Mouse (Mus musculus) activated CD4-positive, CD25-positive, alpha-beta regulatory T cell (primary cell): ENCODE results near the gene Nt5m. TPM values are rescaled to one million over a fixed set of nuclear protein-coding genes. Genes with fewer than 3 reads are reported as not detected.

Experiments
- polyA plus RNA-seq, 2 experiments: library from polyadenylated mRNA; unstranded; fragments of 100-300 nt; shearing (Covaris generic); gene quantifications; one replicate each; pipeline ENCODE4 v1.2.1; 2017

Nt5m gene
- polyA plus RNA-seq, result 10 to 100 TPM; 17.9 to 18.9 TPM

DNA sequence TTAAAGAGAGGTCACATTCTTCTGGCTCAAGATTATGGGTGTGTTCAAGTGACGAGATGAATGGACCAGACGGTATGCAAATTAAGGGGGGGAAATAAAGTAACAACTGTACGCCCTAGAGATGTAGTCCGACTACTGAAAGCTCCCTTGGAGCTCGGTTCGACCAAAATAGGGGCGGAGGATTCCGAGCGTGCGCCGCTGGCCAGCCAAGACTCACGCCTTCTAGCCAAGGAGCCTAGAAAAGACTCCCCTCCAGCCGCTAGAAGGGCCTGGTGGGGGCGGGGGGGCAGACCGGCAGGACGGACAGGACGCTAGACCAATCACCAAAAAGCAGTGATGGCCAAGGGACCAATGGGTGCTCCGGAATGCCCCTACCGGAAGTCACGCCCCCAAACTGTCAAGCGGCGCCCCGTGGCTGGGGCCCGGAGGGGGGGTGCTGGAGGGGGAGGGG is at the start of gene Nt5m:
Nt5m (plus strand) TSS at position 440 of the 451 bp plus-strand sequence.

DNA sequence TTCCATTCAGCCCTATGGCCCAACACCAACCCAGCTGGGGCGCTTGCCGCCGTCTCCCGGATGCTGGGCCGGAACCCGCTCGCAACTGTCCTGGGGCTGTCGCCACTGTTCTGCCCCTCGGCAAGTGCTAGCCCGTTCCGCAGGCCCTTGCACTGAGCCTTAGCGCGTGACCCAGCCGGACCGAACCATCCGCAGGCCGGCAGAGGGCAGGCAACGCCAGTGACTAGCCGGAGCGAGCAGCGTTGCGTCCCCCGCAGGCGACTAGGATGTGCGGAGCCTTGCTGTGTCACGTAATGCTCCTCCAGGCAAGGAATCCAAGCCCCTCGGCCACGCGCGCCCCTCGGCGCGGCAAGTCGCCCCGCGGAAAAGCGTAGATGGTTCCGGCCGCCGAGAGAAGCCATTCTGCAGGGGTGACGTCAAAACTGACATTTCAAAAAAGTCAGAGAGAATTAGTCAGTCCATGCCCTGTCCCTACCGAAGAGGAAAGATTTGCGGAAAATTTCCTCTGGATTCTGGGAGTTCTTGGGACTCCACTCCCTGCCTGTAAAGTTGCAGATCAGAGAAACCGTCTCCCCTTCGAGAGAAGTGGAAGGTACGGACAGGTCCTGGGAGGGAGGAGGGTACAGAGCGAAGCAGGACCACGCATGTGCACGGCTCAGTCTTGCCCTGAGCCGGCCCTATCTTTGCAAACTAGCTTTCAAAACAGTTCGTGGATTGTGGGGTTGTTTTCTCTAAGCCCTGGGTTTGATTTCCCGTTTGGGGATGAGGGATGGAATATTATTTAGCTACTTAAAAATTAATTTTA is 29.4 kb upstream of the Nt5m start, which contains the start of gene Flcn:
Flcn (minus strand) TSS at position 347 of the 805 bp plus-strand sequence.

DNA sequence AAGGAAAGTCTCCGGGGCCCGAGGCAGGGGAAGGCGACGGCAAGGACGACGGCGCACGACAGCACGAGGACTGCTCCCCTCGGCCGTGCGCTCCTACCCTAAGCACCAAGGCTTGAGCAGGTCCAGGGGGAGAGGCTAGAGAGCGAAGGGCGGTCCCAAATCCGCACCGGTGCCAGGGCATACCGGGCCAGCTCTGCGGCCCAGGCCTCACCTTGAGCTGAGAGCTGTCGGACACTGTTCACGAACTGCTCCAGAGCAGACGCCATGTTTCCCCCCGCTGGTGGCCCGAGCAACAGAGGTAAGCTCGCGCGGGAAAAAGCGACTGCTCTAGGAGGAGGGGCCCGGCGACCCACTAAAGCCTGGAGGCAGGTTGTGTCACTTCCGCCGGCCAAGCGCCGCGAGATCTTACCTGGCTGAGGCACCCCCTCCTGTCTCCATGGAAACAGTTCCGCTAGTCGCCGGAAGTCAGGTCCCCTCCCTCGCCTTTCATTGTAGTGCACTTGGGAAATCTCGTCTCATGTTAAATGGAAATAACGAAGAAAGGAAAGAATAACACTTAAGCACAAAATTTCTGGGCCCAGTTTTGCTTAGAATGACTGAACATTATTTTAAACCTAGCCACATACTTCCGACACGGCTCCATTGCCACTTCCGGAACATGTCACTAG is 346 bp downstream of the Nt5m start, which contains the start of gene Cops3:
Cops3 (minus strand) TSS at position 380 of the 668 bp plus-strand sequence.

Other genes starting within 250 kb of the Nt5m start
- gene Olfr223, start 246.2 kb upstream of the Nt5m start, polyA plus RNA-seq, result not detected
- 10 to 100 TPM; 30.0 to 58.6 TPM for gene Mprip, start 178.1 kb upstream of the Nt5m start, polyA plus RNA-seq
- gene Pld6, start 51.8 kb upstream of the Nt5m start, polyA plus RNA-seq, result not detected
- gene Flcn, start 29.4 kb upstream of the Nt5m start, polyA plus RNA-seq, result 10 to 100 TPM; 38.9 to 51.5 TPM
- gene Cops3, start 391 bp downstream of the Nt5m start, polyA plus RNA-seq, result 100 to 1,000 TPM in 1 of 2 experiments, 10 to 100 TPM in 1; 76.1 to 113 TPM
- 10 to 100 TPM; 17.0 to 17.4 TPM for gene Med9, start 108.8 kb downstream of the Nt5m start, polyA plus RNA-seq
- under 1 TPM; 0.21 to 0.36 TPM for gene Rasd1, start 125.5 kb downstream of the Nt5m start, polyA plus RNA-seq
- 1 to 10 TPM in 1 of 2 experiments, under 1 TPM in 1; 0.60 to 1.9 TPM for gene Pemt, start 207.0 kb downstream of the Nt5m start, polyA plus RNA-seq